Mouse (Mus musculus) midbrain, embryonic 16.5 days (tissue): ENCODE data around the gene Rala. TPM values are rescaled to one million over a fixed set of nuclear protein-coding genes. Genes with fewer than 3 reads are reported as not detected.

Experiments used
- ATAC-seq: fragments of 200-750 bp; cut with Nextera tagmentation; 2 replicates; pipeline ENCODE4 v1.8.0; 2017; ENCODE audit warnings: moderate TSS enrichment
- H3K27ac ChIP-seq: fragments of 300-500 bp; sonication (generic); 2 replicates; pipeline ENCODE4 v1.5.1; 2014; ENCODE audit warnings: mild to moderate bottlenecking, low read length, mixed read lengths
- H3K27me3 ChIP-seq: fragments of 300-500 bp; sonication (generic); 2 replicates; pipeline ENCODE4 v1.6.1; 2014; ENCODE audit warnings: low read depth, low read length, mixed read lengths; ENCODE audit not compliant: control insufficient read depth, insufficient read depth
- H3K36me3 ChIP-seq: fragments of 300-500 bp; sonication (generic); 2 replicates; pipeline ENCODE4 v1.6.1; 2014; ENCODE audit warnings: mild to moderate bottlenecking, low read length, moderate library complexity, mixed read lengths; ENCODE audit not compliant: control insufficient read depth, insufficient read depth
- H3K4me1 ChIP-seq: fragments of 300-500 bp; sonication (generic); 2 replicates; pipeline ENCODE4 v1.6.1; 2014; ENCODE audit warnings: mild to moderate bottlenecking, low read length, mixed read lengths; ENCODE audit not compliant: control insufficient read depth, insufficient read depth
- H3K4me2 ChIP-seq: fragments of 300-500 bp; sonication (generic); 2 replicates; pipeline ENCODE4 v1.6.1; 2014; ENCODE audit warnings: mild to moderate bottlenecking, low read length, mixed read lengths
- H3K4me3 ChIP-seq: fragments of 300-500 bp; sonication (generic); 2 replicates; pipeline ENCODE4 v1.5.1; 2014; ENCODE audit warnings: low read depth, mild to moderate bottlenecking, low read length, moderate library complexity, mixed read lengths
- H3K9ac ChIP-seq: fragments of 300-500 bp; sonication (generic); 2 replicates; pipeline ENCODE4 v1.6.1; 2014; ENCODE audit warnings: low read depth, low read length, mixed read lengths
- H3K9me3 ChIP-seq: fragments of 300-500 bp; sonication (generic); replicated peaks from 2 replicates; pipeline ENCODE4 v1.6.1; 2014; ENCODE audit warnings: mild to moderate bottlenecking, low read length, mixed read lengths; ENCODE audit not compliant: control insufficient read depth, poor library complexity, severe bottlenecking
- WGBS: fragments of 180-500 bp; shearing (Covaris S2); extraction: QIAGEN DNeasy Blood & Tissue Kit; methylation state at CpG from one replicate; pipeline ENCODE4 v1.1.7; 2014; 5-methylcytosine and 5-hydroxymethylcytosine counted together
- polyA plus RNA-seq: library from polyadenylated mRNA; unstranded; fragments of >200 nt; fragmentation: Nextera tagmentation; extraction: Ambion mirVana; gene quantifications from 2 replicates; pipeline ENCODE4 v1.2.1, GENCODE M21; 2015

Gene Rala
- polyA plus RNA-seq, 1 experiment from 2014 or later = 212 TPM

DNA sequence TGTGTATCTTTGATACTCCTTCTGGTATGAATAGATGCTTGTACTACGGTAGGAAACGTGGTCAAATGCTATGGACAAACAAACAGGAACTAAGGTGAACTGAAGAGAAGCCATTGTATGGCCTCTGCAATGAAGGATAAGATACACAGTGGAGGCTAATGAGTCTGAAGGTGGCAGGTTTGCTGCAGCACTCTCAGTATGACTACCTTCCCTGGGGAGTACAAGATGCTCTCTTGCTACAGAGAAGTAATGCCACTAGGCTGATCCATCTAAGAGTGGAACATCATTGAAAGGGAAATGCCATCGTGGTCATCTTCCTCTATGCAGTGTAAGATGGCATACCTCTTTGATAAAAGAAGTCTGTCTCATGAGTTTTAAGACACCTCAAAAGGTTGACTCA, 111.1 kb downstream of the Rala start:
- no peak for ATAC-seq
- Histone ChIP-seq H3K27ac (no peak overlapping the region), H3K4me2 (no peak overlapping the region), H3K36me3 (no peaks in the 10 kb centered on the region), H3K27me3 (no peaks in the 10 kb centered on the region), H3K4me3 (no peak overlapping the region), H3K4me1 (no peaks in the 10 kb centered on the region), H3K9ac (no peak overlapping the region), H3K9me3 (no peaks in the 10 kb centered on the region)
- WGBS = 73% methylated on average over 3 of the region's 3 CpGs

Other genes with a start within 250 kb of the Rala start
- 33.4 and 38.1 TPM in 2 replicates for gene Mplkip, start 249.0 kb downstream of the Rala start, polyA plus RNA-seq
- gene Sugct, start 248.7 kb downstream of the Rala start, polyA plus RNA-seq = 2.5 and 3.7 TPM in 2 replicates
- 11.8 and 16.0 TPM in 2 replicates for gene Cdk13, start 139.1 kb downstream of the Rala start, polyA plus RNA-seq
- gene Yae1d1, start 49.1 kb upstream of the Rala start, polyA plus RNA-seq = 78.8 and 82.6 TPM in 2 replicates